In the genomic region with DNA sequence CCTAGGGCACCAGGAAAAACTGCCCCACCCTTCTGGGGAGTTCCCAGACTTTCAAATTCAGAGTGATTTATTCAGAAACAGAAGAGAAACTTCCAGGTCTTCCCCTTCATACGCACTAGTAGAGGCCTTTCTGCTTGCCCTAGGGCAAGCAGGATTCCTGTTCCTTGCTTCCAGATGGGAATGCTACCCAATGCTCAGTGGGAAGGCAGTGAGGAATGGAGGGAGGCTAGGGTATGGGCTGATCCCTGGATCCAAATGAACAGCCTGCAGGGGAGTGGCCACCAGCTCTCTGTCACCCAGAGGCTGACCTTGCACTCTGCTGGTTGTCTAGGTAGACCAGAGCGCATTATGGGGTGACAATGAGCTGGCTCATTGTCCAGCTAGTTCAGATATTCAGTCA, we compare ENCODE assay signal across 23 mouse cellular contexts. TPM values are rescaled to one million over a fixed set of nuclear protein-coding genes. Genes with fewer than 3 reads are reported as not detected.
DNase-seq lines count a peak whose midpoint lies in the region; ATAC-seq and TF ChIP-seq lines count a peak whose summit lies in the region.
"Had no signal": no experiment of that assay in that cellular context is flagged by ENCODE, and none has a peak within 500 bp of the region (broad histone marks: within the 10 kb centered on the region; RNA-seq: fewer than 3 reads in every experiment).

No protein-coding gene starts in this region.

- TF ChIP-seq RAD21 in CH12.LX (IDR thresholded peaks at IDR 0.05; ENCODE audit: low read depth, low read length): no peak

- dilution Hi-C loops in CH12.LX (cut with MboI; ENCODE audit: extremely low pct_ligation_motif_present, extremely low pct_unique_long_range_greater_than_20kb, low sequenced_read_pairs): no loop called here

- H3K36me3 ChIP-seq in kidney, embryonic 14.5 days (ENCODE audit: control insufficient read depth, insufficient read depth, low read length): no peaks in the 10 kb centered on the region
- H3K36me3 ChIP-seq in CH12.LX (replicated peaks in 1 of 2; ENCODE audit: control insufficient read depth in 1 of 2, insufficient read depth in 1 of 2, low read length in 1 of 2): no peaks in the 10 kb centered on the region
- H3K36me3 ChIP-seq in liver, embryonic 16.5 days (ENCODE audit: control insufficient read depth, insufficient read depth): no peaks in the 10 kb centered on the region
- H3K36me3 ChIP-seq: forebrain, embryonic 12.5 days; midbrain, embryonic 13.5 days; neural tube, embryonic 15.5 days had no signal

- TF ChIP-seq CTCF in CH12.LX (conservative IDR thresholded peaks at IDR 0.05 in 1 of 2, IDR thresholded peaks at IDR 0.05 in 1 of 2; ENCODE audit: low read depth in 2 of 2, low read length in 2 of 2): no peak
- TF ChIP-seq CTCF in cerebellum, adult 2 months (IDR thresholded peaks at IDR 0.05; ENCODE audit: borderline replicate concordance, insufficient read depth, low read depth, low read length): no peak

- peaks cover 34% of the 10 kb centered on the region for H3K4me1 ChIP-seq in kidney, embryonic 14.5 days (ENCODE audit: control insufficient read depth, insufficient read depth, low read length)
- peaks cover 38 to 65% of the 10 kb centered on the region in 2 experiments for H3K4me1 ChIP-seq in CH12.LX (ENCODE audit: control insufficient read depth in 1 of 2, insufficient read depth in 2 of 2)
- H3K4me1 ChIP-seq in liver, embryonic 16.5 days (ENCODE audit: control insufficient read depth, low read depth, low read length): peaks cover 52% of the 10 kb centered on the region
- H3K4me1 ChIP-seq in cerebellum, adult 2 months (ENCODE audit: control insufficient read depth, insufficient read depth, low read length): peaks cover 19% of the 10 kb centered on the region

- TF ChIP-seq EP300 in CH12.LX (IDR thresholded peaks at IDR 0.05; ENCODE audit: low read length): no peak

- TF ChIP-seq POLR2A in CH12.LX (IDR thresholded peaks at IDR 0.05; ENCODE audit: low read depth, low read length): no peak
- TF ChIP-seq POLR2A in cerebellum, adult 2 months (IDR thresholded peaks at IDR 0.05; ENCODE audit: borderline replicate concordance, insufficient read depth, low read length): no peak

- in situ Hi-C loops in CH12.LX (cut with MboI; ENCODE audit: low pct_ligation_motif_present, low pct_unique_long_range_greater_than_20kb, low sequenced_read_pairs): no loop called here

- 0 out of 2 replicates have a peak overlapping the region, but pooled peaks have one; percentile 42 for H3K27ac ChIP-seq in kidney, embryonic 14.5 days (ENCODE audit: low read depth, low read length)
- peak overlapping the region; percentile 79 for H3K27ac ChIP-seq in CH12.LX (ENCODE audit: insufficient read depth, low read depth)
- peak overlapping the region; percentile 22 for H3K27ac ChIP-seq in liver, embryonic 16.5 days (ENCODE audit: low read length)
- H3K27ac ChIP-seq in cerebellum, adult 2 months (ENCODE audit: insufficient read depth, low read length): no peak overlapping the region
- H3K27ac ChIP-seq: forebrain, embryonic 12.5 days; hindbrain, embryonic 14.5 days; midbrain, embryonic 13.5 days; neural tube, embryonic 15.5 days had no signal

- no peak for DNase-seq in kidney, adult 8-10 months
- no peak for DNase-seq in CH12.LX (ENCODE audit: extremely low read depth)
- peak; percentile 81 for DNase-seq in ZHBTc4 (ENCODE audit: low read depth, low spot score)
- DNase-seq in B cell, adult 2 months: no peak
- no peak for DNase-seq in cerebellum, adult 2 months
- DNase-seq: adrenal gland, postnatal 14 days; embryo, embryonic 11 days; gastrocnemius, postnatal 25 days; heart, postnatal 10 days; kidney, adult 2 months; layer of hippocampus, postnatal 36 days; left cerebral cortex, postnatal 4 days; lung, postnatal 4 days; right cerebral cortex, postnatal 25 days; thymus, adult 18-20 months had no signal

- no peaks in the 10 kb centered on the region for H3K27me3 ChIP-seq in kidney, embryonic 14.5 days (ENCODE audit: control insufficient read depth, insufficient read depth, low read length)
- H3K27me3 ChIP-seq in CH12.LX (replicated peaks): no peaks in the 10 kb centered on the region
- H3K27me3 ChIP-seq in liver, embryonic 16.5 days (ENCODE audit: control insufficient read depth, insufficient read depth, low read depth, low read length): no peaks in the 10 kb centered on the region
- no peaks in the 10 kb centered on the region for H3K27me3 ChIP-seq in cerebellum, adult 2 months (ENCODE audit: control insufficient read depth, insufficient read depth, low read length)
- H3K27me3 ChIP-seq: forebrain, embryonic 12.5 days; midbrain, embryonic 13.5 days; neural tube, embryonic 15.5 days had no signal

- no peak for ATAC-seq in kidney, embryonic 14.5 days (ENCODE audit: low FRiP score, low TSS enrichment)
- no peak for ATAC-seq in liver, embryonic 16.5 days (ENCODE audit: low read depth)
- no peak for ATAC-seq in monocyte, adult 5-6 weeks (replicated peaks; ENCODE audit: insufficient number of reproducible peaks, low FRiP score, low TSS enrichment, poor library complexity, severe bottlenecking)
- ATAC-seq: midbrain, embryonic 13.5 days had no signal

- H3K9me3 ChIP-seq in kidney, embryonic 14.5 days (ENCODE audit: control insufficient read depth, low read length): no peaks in the 10 kb centered on the region
- H3K9me3 ChIP-seq in CH12.LX (replicated peaks; ENCODE audit: low read length): no peaks in the 10 kb centered on the region
- H3K9me3 ChIP-seq in liver, embryonic 16.5 days (replicated peaks; ENCODE audit: control insufficient read depth, low read length): no peaks in the 10 kb centered on the region
- H3K9me3 ChIP-seq: forebrain, embryonic 12.5 days; midbrain, embryonic 13.5 days; neural tube, embryonic 15.5 days had no signal

- peaks cover 7% of the 10 kb centered on the region; the same call in 1 of the 2 replicates for H3K79me2 ChIP-seq in CH12.LX (replicated peaks; ENCODE audit: control insufficient read depth, extremely low read depth, insufficient read depth, poor library complexity, severe bottlenecking)

- no peak overlapping the region for H3K4me3 ChIP-seq in kidney, embryonic 14.5 days (ENCODE audit: low read length)
- H3K4me3 ChIP-seq in CH12.LX (replicated peaks in 1 of 3; ENCODE audit: low read depth in 2 of 3, low read length in 2 of 3, poor library complexity in 1 of 3): no peak overlapping the region
- no peak overlapping the region for H3K4me3 ChIP-seq in liver, embryonic 16.5 days (ENCODE audit: low read depth, low read length)
- no peak overlapping the region for H3K4me3 ChIP-seq in cerebellum, adult 2 months (replicated peaks; ENCODE audit: insufficient read depth, low read depth, low read length)
- H3K4me3 ChIP-seq: forebrain, embryonic 12.5 days; midbrain, embryonic 13.5 days; myocyte; neural tube, embryonic 15.5 days had no signal

- no peak overlapping the region for H3K4me2 ChIP-seq in kidney, embryonic 14.5 days (replicated peaks; ENCODE audit: low read depth, low read length)
- H3K4me2 ChIP-seq in CH12.LX (ENCODE audit: insufficient read depth, low read depth, poor library complexity, severe bottlenecking): peak overlapping the region; percentile 91
- no peak overlapping the region for H3K4me2 ChIP-seq in liver, embryonic 16.5 days (ENCODE audit: low read depth, low read length)
- H3K4me2 ChIP-seq: forebrain, embryonic 12.5 days; hindbrain, embryonic 14.5 days; midbrain, embryonic 13.5 days; neural tube, embryonic 15.5 days had no signal

- WGBS in kidney, embryonic 14.5 days: 76% methylated on average over 2 of the region's 2 CpGs
- 89% methylated on average over 2 of the region's 2 CpGs for WGBS in liver, embryonic 16.5 days (ENCODE audit: insufficient replicate concordance)
- 96% methylated on average over 2 of the region's 2 CpGs for WGBS in cerebellum, adult 2 months

- H3K9ac ChIP-seq in kidney, embryonic 14.5 days (ENCODE audit: low read depth, low read length): no peak overlapping the region
- H3K9ac ChIP-seq in CH12.LX (ENCODE audit: insufficient read depth, low read depth): peak overlapping the region; percentile 34; the same call in 1 of the 2 replicates
- no peak overlapping the region for H3K9ac ChIP-seq in liver, embryonic 16.5 days (ENCODE audit: low read depth, low read length)
- H3K9ac ChIP-seq: forebrain, embryonic 12.5 days; hindbrain, embryonic 14.5 days; midbrain, embryonic 13.5 days; neural tube, embryonic 15.5 days had no signal

TF ChIP-seq in CH12.LX, 34 proteins besides CTCF, POLR2A, EP300 and RAD21:
- TF ChIP-seq NRF1 (IDR thresholded peaks at IDR 0.05; ENCODE audit: low read depth, low read length) (no peak), HCFC1 (IDR thresholded peaks at IDR 0.05; ENCODE audit: low read depth, low read length) (no peak), RCOR1 (conservative IDR thresholded peaks at IDR 0.05; ENCODE audit: low read depth, low read length) (no peak), SIN3A (IDR thresholded peaks at IDR 0.05; ENCODE audit: low read length) (no peak), IRF4 (IDR thresholded peaks at IDR 0.05; ENCODE audit: low read depth, low read length) (peak; percentile 64), UBTF (IDR thresholded peaks at IDR 0.05; ENCODE audit: low read depth, low read length) (no peak), MAZ (IDR thresholded peaks at IDR 0.05; ENCODE audit: low read depth, low read length) (peak; percentile 70)

RNA-seq across cellular contexts. Expression of a gene that starts 5.1 kb away (rescaled TPM):
- 14,375 and 16,963 TPM in 2 replicates for polyA plus RNA-seq in kidney, embryonic 14.5 days (2014; fragmentation: Nextera tagmentation; extraction: Ambion mirVana)
- total RNA-seq in CH12.LX (2012; rRNA removed): 4,756 and 5,246 TPM in 2 replicates
- total RNA-seq in CH12.LX (2014; rRNA removed): 3,882 and 4,152 TPM in 2 replicates
- polyA plus RNA-seq in CH12.LX (2012; ENCODE audit: insufficient read length, low read depth): 3,023 and 5,048 TPM in 2 replicates
- 6,197 and 6,568 TPM in 2 replicates for polyA plus RNA-seq in liver, embryonic 16.5 days (2015; fragmentation: Nextera tagmentation; extraction: Ambion mirVana)
- total RNA-seq in monocyte, adult 5-6 weeks (2017): 6,587 to 7,071 TPM (median 6,776 TPM) in 3 replicates
- polyA plus RNA-seq in cerebellum, adult 2 months (2012; rRNA removed): 2,136 and 2,149 TPM in 2 replicates

RNA-seq across cellular contexts. Expression of a gene that starts 16.4 kb away (rescaled TPM):
- 11.7 and 14.6 TPM in 2 replicates for polyA plus RNA-seq in kidney, embryonic 14.5 days (2014; fragmentation: Nextera tagmentation; extraction: Ambion mirVana)
- total RNA-seq in CH12.LX (2012; rRNA removed) (5.0 and 6.4 TPM in 2 replicates), CH12.LX (2014; rRNA removed) (2.3 and 3.7 TPM in 2 replicates)
- 5.0 and 5.5 TPM in 2 replicates for polyA plus RNA-seq in CH12.LX (2012; ENCODE audit: insufficient read length, low read depth)
- polyA plus RNA-seq in liver, embryonic 16.5 days (2015; fragmentation: Nextera tagmentation; extraction: Ambion mirVana): 2.7 TPM in 2 replicates
- total RNA-seq in monocyte, adult 5-6 weeks (2017): 1.6 to 3.6 TPM (median 2.3 TPM) in 3 replicates
- 22.3 TPM in 2 replicates for polyA plus RNA-seq in cerebellum, adult 2 months (2012; rRNA removed)

RNA-seq across cellular contexts. Expression of a gene that starts 48.5 kb away (rescaled TPM):
- polyA plus RNA-seq in kidney, embryonic 14.5 days (2014; fragmentation: Nextera tagmentation; extraction: Ambion mirVana): 312 and 390 TPM in 2 replicates
- total RNA-seq in CH12.LX (2012; rRNA removed): 51.7 and 65.3 TPM in 2 replicates
- total RNA-seq in CH12.LX (2014; rRNA removed): 18.2 and 19.7 TPM in 2 replicates
- 70.4 and 75.7 TPM in 2 replicates for polyA plus RNA-seq in CH12.LX (2012; ENCODE audit: insufficient read length, low read depth)
- 19.6 and 20.4 TPM in 2 replicates for polyA plus RNA-seq in liver, embryonic 16.5 days (2015; fragmentation: Nextera tagmentation; extraction: Ambion mirVana)
- total RNA-seq in monocyte, adult 5-6 weeks (2017): 1.2 TPM in 1 of 3 replicates, not detected in the others
- 110 and 115 TPM in 2 replicates for polyA plus RNA-seq in cerebellum, adult 2 months (2012; rRNA removed)
